Mouse (Mus musculus): ENCODE results near the gene Dhrs4. TPM values are rescaled to one million over a fixed set of nuclear protein-coding genes. Genes with fewer than 3 reads are reported as not detected.

The Dhrs4 gene
- polyA plus RNA-seq, 1 experiment from 2014 or later = 59.9 TPM

Other genes starting within 250 kb of the Dhrs4 start
- gene Carmil3, start 11.9 kb downstream of the Dhrs4 start, polyA plus RNA-seq (2016; fragmentation: Nextera tagmentation; extraction: Ambion mirVana) = 17.8 and 18.6 TPM in 2 replicates
- gene Cpne6, start 31.7 kb downstream of the Dhrs4 start, polyA plus RNA-seq (2016; fragmentation: Nextera tagmentation; extraction: Ambion mirVana) = 0.55 and 0.90 TPM in 2 replicates
- gene Nrl, start 46.2 kb downstream of the Dhrs4 start, polyA plus RNA-seq (2016; fragmentation: Nextera tagmentation; extraction: Ambion mirVana) = not detected in 2 replicates
- 19.0 and 19.8 TPM in 2 replicates for gene Pck2, start 61.5 kb downstream of the Dhrs4 start, polyA plus RNA-seq (2016; fragmentation: Nextera tagmentation; extraction: Ambion mirVana)
- gene Dcaf11, start 81.2 kb downstream of the Dhrs4 start, polyA plus RNA-seq (2016; fragmentation: Nextera tagmentation; extraction: Ambion mirVana) = 103 and 105 TPM in 2 replicates
- gene A730061H03Rik, start 81.6 kb downstream of the Dhrs4 start, polyA plus RNA-seq (2016; fragmentation: Nextera tagmentation; extraction: Ambion mirVana) = 0.64 TPM in 1 of 2 replicates, not detected in the other
- gene Fitm1, start 96.9 kb downstream of the Dhrs4 start, polyA plus RNA-seq (2016; fragmentation: Nextera tagmentation; extraction: Ambion mirVana) = 0.20 TPM in 1 of 2 replicates, not detected in the other
- gene Psme1, start 99.4 kb downstream of the Dhrs4 start, polyA plus RNA-seq (2016; fragmentation: Nextera tagmentation; extraction: Ambion mirVana) = 117 and 119 TPM in 2 replicates
- gene Emc9, start 106.5 kb downstream of the Dhrs4 start, polyA plus RNA-seq (2016; fragmentation: Nextera tagmentation; extraction: Ambion mirVana) = 3.7 and 6.0 TPM in 2 replicates
- 199 and 201 TPM in 2 replicates for gene Psme2, start 112.4 kb downstream of the Dhrs4 start, polyA plus RNA-seq (2016; fragmentation: Nextera tagmentation; extraction: Ambion mirVana)
- 18.2 and 20.8 TPM in 2 replicates for gene Rnf31, start 113.0 kb downstream of the Dhrs4 start, polyA plus RNA-seq (2016; fragmentation: Nextera tagmentation; extraction: Ambion mirVana)
- gene Irf9, start 124.8 kb downstream of the Dhrs4 start, polyA plus RNA-seq (2016; fragmentation: Nextera tagmentation; extraction: Ambion mirVana) = 9.8 and 10.3 TPM in 2 replicates
- 7.2 and 8.5 TPM in 2 replicates for gene Rec8, start 139.3 kb downstream of the Dhrs4 start, polyA plus RNA-seq (2016; fragmentation: Nextera tagmentation; extraction: Ambion mirVana)
- gene Ipo4, start 157.2 kb downstream of the Dhrs4 start, polyA plus RNA-seq (2016; fragmentation: Nextera tagmentation; extraction: Ambion mirVana) = 68.5 and 68.6 TPM in 2 replicates
- 4.0 and 5.6 TPM in 2 replicates for gene Gm49378, start 159.1 kb downstream of the Dhrs4 start, polyA plus RNA-seq (2016; fragmentation: Nextera tagmentation; extraction: Ambion mirVana)
- 68.7 and 73.4 TPM in 2 replicates for gene Tm9sf1, start 165.0 kb downstream of the Dhrs4 start, polyA plus RNA-seq (2016; fragmentation: Nextera tagmentation; extraction: Ambion mirVana)
- gene Tssk4, start 171.4 kb downstream of the Dhrs4 start, polyA plus RNA-seq (2016; fragmentation: Nextera tagmentation; extraction: Ambion mirVana) = 0.65 and 0.68 TPM in 2 replicates
- gene Mdp1, start 181.8 kb downstream of the Dhrs4 start, polyA plus RNA-seq (2016; fragmentation: Nextera tagmentation; extraction: Ambion mirVana) = 60.5 and 64.5 TPM in 2 replicates
- gene Gmpr2, start 193.2 kb downstream of the Dhrs4 start, polyA plus RNA-seq (2016; fragmentation: Nextera tagmentation; extraction: Ambion mirVana) = 59.3 and 63.5 TPM in 2 replicates
- gene Nedd8, start 193.4 kb downstream of the Dhrs4 start, polyA plus RNA-seq (2016; fragmentation: Nextera tagmentation; extraction: Ambion mirVana) = 577 and 583 TPM in 2 replicates
- 61.6 and 68.2 TPM in 2 replicates for gene Tinf2, start 203.1 kb downstream of the Dhrs4 start, polyA plus RNA-seq (2016; fragmentation: Nextera tagmentation; extraction: Ambion mirVana)
- 0.55 and 0.58 TPM in 2 replicates for gene Tgm1, start 235.2 kb downstream of the Dhrs4 start, polyA plus RNA-seq (2016; fragmentation: Nextera tagmentation; extraction: Ambion mirVana)
- gene Rabggta, start 243.5 kb downstream of the Dhrs4 start, polyA plus RNA-seq (2016; fragmentation: Nextera tagmentation; extraction: Ambion mirVana) = 32.1 and 34.0 TPM in 2 replicates

All from forebrain, embryonic 12.5 days (tissue).